Mouse (Mus musculus): ENCODE data around the gene Gm8693. TPM values are rescaled to one million over a fixed set of nuclear protein-coding genes. Genes with fewer than 3 reads are reported as not detected.

Gene Gm8693
- not detected for total RNA-seq (2023)

DNA sequence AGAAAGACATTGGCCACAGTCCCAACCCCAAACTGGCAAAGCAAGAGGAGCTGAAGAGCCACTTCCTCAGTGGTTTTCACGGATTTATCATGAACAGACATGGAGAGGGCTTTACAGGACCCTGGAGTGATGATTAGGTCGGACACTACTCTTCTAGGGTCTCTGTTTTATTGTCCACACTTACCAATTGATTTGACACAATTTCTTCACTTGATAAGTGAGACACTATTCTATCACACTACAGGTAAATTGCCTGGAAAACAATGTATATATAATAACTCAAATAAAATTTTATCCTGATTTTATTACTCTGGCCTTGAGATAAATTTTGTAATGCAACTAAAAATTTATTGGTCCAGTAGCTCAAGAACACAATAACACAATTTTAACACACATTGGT is at the start of gene Gm8693:
Gene Gm8693 (minus strand): TSS at position 101 of the 400 bp plus-strand sequence.

DNA sequence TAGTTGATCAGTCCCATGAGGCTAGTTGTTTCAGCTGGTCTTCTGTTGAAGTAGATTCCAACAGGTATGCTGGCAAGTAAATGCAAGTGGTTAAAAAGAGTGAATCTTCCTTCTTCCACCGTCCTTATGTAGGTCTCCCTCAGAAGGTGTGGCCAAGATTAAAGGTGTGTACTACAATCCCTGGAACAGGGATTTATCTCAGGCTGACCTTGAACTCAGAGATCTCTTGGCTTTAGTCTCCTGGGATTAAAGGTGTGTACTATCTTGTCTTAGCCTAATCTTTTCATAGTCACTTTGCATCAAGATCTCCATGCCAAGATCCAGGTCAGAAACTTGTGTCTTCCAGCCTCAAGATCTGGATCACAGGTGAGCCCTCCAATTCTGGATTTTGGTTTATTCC is 27.5 kb upstream of the Gm8693 start, which contains the start of gene Gm4567:
Gene Gm4567 (minus strand): TSS at position 101 of the 400 bp plus-strand sequence.

GRCm38 (mm10) chr7:22657718-22658117 is 34.4 kb downstream of the Gm8693 start, which contains the start of gene Vmn1r155:
TSS of gene Vmn1r155 (plus strand) at chr7:22658018.

Other genes starting within 250 kb of the Gm8693 start
- gene Gm10665, start 228.2 kb downstream of the Gm8693 start, total RNA-seq (2023) = not detected
- gene Vmn1r151, start 192.6 kb downstream of the Gm8693 start, total RNA-seq (2023) = not detected
- gene Vmn1r152, start 169.3 kb downstream of the Gm8693 start, total RNA-seq (2023) = not detected
- not detected for gene Gm8677, start 157.4 kb downstream of the Gm8693 start, total RNA-seq (2023)
- not detected for gene Gm4201, start 127.0 kb downstream of the Gm8693 start, total RNA-seq (2023)
- gene Gm4565, start 104.2 kb downstream of the Gm8693 start, total RNA-seq (2023) = not detected
- not detected for gene Vmn1r155, start 34.3 kb downstream of the Gm8693 start, total RNA-seq (2023)
- not detected for gene Gm4567, start 27.4 kb upstream of the Gm8693 start, total RNA-seq (2023)
- gene Vmn1r157, start 69.4 kb upstream of the Gm8693 start, total RNA-seq (2023) = not detected
- not detected for gene Vmn1r158, start 98.5 kb upstream of the Gm8693 start, total RNA-seq (2023)
- not detected for gene Vmn1r159, start 151.3 kb upstream of the Gm8693 start, total RNA-seq (2023)
- gene Vmn1r160, start 178.9 kb upstream of the Gm8693 start, total RNA-seq (2023) = not detected

All from monocyte, adult 59 days (primary cell).